Mouse (Mus musculus) splenic B cell, adult 2 months (primary cell): ENCODE data around the gene Ablim2.
A peak's percentile ranks its signal among the peaks of the same experiment; 100 is the strongest.

Experiments used
- DNase-seq: peaks from one replicate; pipeline ENCODE4 v3.0.0-alpha.2; 2011; ENCODE audit warnings: low read depth, low spot score
- H3K27me3 ChIP-seq: 2 replicates; pipeline ENCODE4 v1.6.1; 2012; ENCODE audit warnings: mild to moderate bottlenecking, low read length, moderate library complexity, mixed read lengths; ENCODE audit not compliant: control insufficient read depth, poor library complexity, insufficient read depth, severe bottlenecking
- H3K36me3 ChIP-seq: 2 replicates; pipeline ENCODE4 v1.6.1; 2012; ENCODE audit warnings: mild to moderate bottlenecking, low read length, moderate library complexity, mixed read lengths; ENCODE audit not compliant: control insufficient read depth, poor library complexity, insufficient read depth, severe bottlenecking

Gene Ablim2

GRCm38 (mm10) chr5:35757639-35758001 lies at the start of gene Ablim2:
Gene Ablim2 (plus strand): TSS chr5:35757880.
- no peaks in the 10 kb centered on the region for H3K36me3 ChIP-seq
- peak; percentile 97 for DNase-seq
- H3K27me3 ChIP-seq: no peaks in the 10 kb centered on the region

- Histone ChIP-seq H3K27me3 (no peaks in the 10 kb centered on the region), H3K36me3 (peaks cover 4% of the 10 kb centered on the region; the same call in 1 of the 2 replicates)
- DNase-seq: no peak
Measured at GRCm38 (mm10) chr5:35710481-35710880, 47.2 kb upstream of the Ablim2 start.

GRCm38 (mm10) chr5:35710931-35711330 lies 46.7 kb upstream of the Ablim2 start:
- DNase-seq: no peak
- H3K27me3 ChIP-seq: no peaks in the 10 kb centered on the region

GRCm38 (mm10) chr5:35712517-35712916 lies 45.2 kb upstream of the Ablim2 start:
- Histone ChIP-seq H3K36me3 (peaks cover 2% of the 10 kb centered on the region; the same call in 1 of the 2 replicates), H3K27me3 (no peaks in the 10 kb centered on the region)
- DNase-seq: no peak

More at GRCm38 (mm10) chr5:35710931-35711330, 46.7 kb upstream of the Ablim2 start:
- H3K36me3 ChIP-seq: peaks cover 4% of the 10 kb centered on the region; the same call in 1 of the 2 replicates

- H3K36me3 ChIP-seq: peaks cover 2% of the 10 kb centered on the region; the same call in 1 of the 2 replicates
Measured at GRCm38 (mm10) chr5:35713649-35714354, 43.9 kb upstream of the Ablim2 start.

GRCm38 (mm10) chr5:35717455-35717854 lies 40.2 kb upstream of the Ablim2 start:
- H3K27me3 ChIP-seq: no peaks in the 10 kb centered on the region
- DNase-seq: no peak
- peaks cover 3% of the 10 kb centered on the region; the same call in 1 of the 2 replicates for H3K36me3 ChIP-seq

More at GRCm38 (mm10) chr5:35713649-35714354, 43.9 kb upstream of the Ablim2 start:
- H3K27me3 ChIP-seq: no peaks in the 10 kb centered on the region
- peak; percentile 40 for DNase-seq

GRCm38 (mm10) chr5:35717946-35718345 lies 39.7 kb upstream of the Ablim2 start:
- no peaks in the 10 kb centered on the region for H3K27me3 ChIP-seq
- H3K36me3 ChIP-seq: peaks cover 7% of the 10 kb centered on the region
- DNase-seq: peak; percentile 47

- no peaks in the 10 kb centered on the region for H3K27me3 ChIP-seq
- DNase-seq: no peak
- H3K36me3 ChIP-seq: peaks cover 9% of the 10 kb centered on the region
Measured at GRCm38 (mm10) chr5:35718817-35719216, 38.9 kb upstream of the Ablim2 start.

GRCm38 (mm10) chr5:35719343-35719742 lies 38.3 kb upstream of the Ablim2 start:
- peaks cover 9% of the 10 kb centered on the region for H3K36me3 ChIP-seq
- no peak for DNase-seq
- H3K27me3 ChIP-seq: no peaks in the 10 kb centered on the region

- Histone ChIP-seq H3K36me3 (peaks cover 9% of the 10 kb centered on the region), H3K27me3 (no peaks in the 10 kb centered on the region)
- no peak for DNase-seq
Measured at GRCm38 (mm10) chr5:35719880-35720279, 37.8 kb upstream of the Ablim2 start.

GRCm38 (mm10) chr5:35721933-35722332 lies 35.7 kb upstream of the Ablim2 start:
- Histone ChIP-seq H3K27me3 (no peaks in the 10 kb centered on the region), H3K36me3 (peaks cover 9% of the 10 kb centered on the region)
- DNase-seq: no peak

GRCm38 (mm10) chr5:35722654-35723053 lies 35.0 kb upstream of the Ablim2 start:
- H3K36me3 ChIP-seq: peaks cover 9% of the 10 kb centered on the region
- no peak for DNase-seq
- no peaks in the 10 kb centered on the region for H3K27me3 ChIP-seq

- Histone ChIP-seq H3K36me3 (peaks cover 9% of the 10 kb centered on the region), H3K27me3 (no peaks in the 10 kb centered on the region)
- DNase-seq: no peak
Measured at GRCm38 (mm10) chr5:35723900-35724299, 33.8 kb upstream of the Ablim2 start.

- Histone ChIP-seq H3K27me3 (no peaks in the 10 kb centered on the region), H3K36me3 (peaks cover 9% of the 10 kb centered on the region)
- DNase-seq: no peak
Measured at GRCm38 (mm10) chr5:35725840-35726239, 31.8 kb upstream of the Ablim2 start.

- Histone ChIP-seq H3K36me3 (peaks cover 5% of the 10 kb centered on the region), H3K27me3 (no peaks in the 10 kb centered on the region)
- DNase-seq: no peak
Measured at GRCm38 (mm10) chr5:35727447-35727846, 30.2 kb upstream of the Ablim2 start.
